ENCODE assay signal across 7 mouse cellular contexts in genomic region chr10:117455595-117456302, GRCm38 (mm10).
DNase-seq lines count a peak whose midpoint lies in the region; ATAC-seq lines count a peak whose summit lies in the region.

No protein-coding gene starts in this region.

- H3K27ac ChIP-seq in liver, embryonic 16.5 days (ENCODE audit: low read length): peak overlapping the region; percentile 83

- no peaks in the 10 kb centered on the region for H3K27me3 ChIP-seq in liver, embryonic 16.5 days (ENCODE audit: control insufficient read depth, insufficient read depth, low read depth, low read length)

- H3K36me3 ChIP-seq in liver, embryonic 16.5 days (ENCODE audit: control insufficient read depth, insufficient read depth): no peaks in the 10 kb centered on the region

- peaks cover 5% of the 10 kb centered on the region; the same call in 1 of the 2 replicates for H3K4me1 ChIP-seq in liver, embryonic 16.5 days (ENCODE audit: control insufficient read depth, low read depth, low read length)

- peak; percentile 77 for ATAC-seq in liver, embryonic 16.5 days (ENCODE audit: low read depth)

- no peak overlapping the region for H3K4me2 ChIP-seq in liver, embryonic 16.5 days (ENCODE audit: low read depth, low read length)

- peak; percentile 52 for DNase-seq in ovary, postnatal 14 days (ENCODE audit: low spot score)
- no peak for DNase-seq in ovary, postnatal 10 days (ENCODE audit: low spot score)
- peak; percentile 79 for DNase-seq in ZHBTc4 (ENCODE audit: low read depth, low spot score)
- peak; percentile 65 for DNase-seq in embryo, embryonic 9.5 days (ENCODE audit: extremely low spot score)
- DNase-seq in kidney, adult 11 months: peak; percentile 44
- peak; percentile 48 for DNase-seq in retina, postnatal 7 days (ENCODE audit: low read depth, low spot score)

- WGBS in liver, embryonic 16.5 days (ENCODE audit: insufficient replicate concordance): 50% methylated on average over 9 of the region's 9 CpGs

- no peaks in the 10 kb centered on the region for H3K9me3 ChIP-seq in liver, embryonic 16.5 days (replicated peaks; ENCODE audit: control insufficient read depth, low read length)

- no peak overlapping the region for H3K4me3 ChIP-seq in liver, embryonic 16.5 days (ENCODE audit: low read depth, low read length)

- no peak overlapping the region for H3K9ac ChIP-seq in liver, embryonic 16.5 days (ENCODE audit: low read depth, low read length)
